Mouse (Mus musculus) CD8-positive naive resting alpha-beta T cell, adult 2 months (primary cell): ENCODE data around the gene Clec16a.

Experiments
- DNase-seq, 2 experiments: peaks; one replicate each; pipeline ENCODE4 v3.0.0; 2022; ENCODE audit warnings: low read depth in 2 of 2, low spot score in 2 of 2

Gene Clec16a

DNA sequence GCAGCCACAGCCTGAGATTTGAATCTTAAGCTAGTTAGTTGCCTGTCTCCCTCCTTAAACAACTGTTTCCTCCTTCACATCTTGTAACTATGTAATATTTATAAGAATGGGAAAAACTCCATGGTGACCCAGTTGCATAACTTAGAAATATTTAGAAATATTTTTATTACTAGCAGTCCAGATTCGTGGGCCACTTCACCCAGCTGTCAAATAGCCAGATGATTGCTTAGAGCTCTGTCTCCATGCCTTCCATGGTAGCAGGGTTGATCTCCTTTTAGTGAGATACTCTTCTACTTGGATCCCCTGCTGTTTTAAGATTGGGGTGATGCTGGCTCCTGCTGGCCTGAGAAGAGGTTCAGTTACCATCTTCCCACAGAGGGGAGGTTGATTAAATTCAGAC is 33.2 kb downstream of the Clec16a start:
- DNase-seq = no peak

GRCm38 (mm10) chr16:10581234-10581898 is 36.2 kb downstream of the Clec16a start:
- DNase-seq = no peak

DNA sequence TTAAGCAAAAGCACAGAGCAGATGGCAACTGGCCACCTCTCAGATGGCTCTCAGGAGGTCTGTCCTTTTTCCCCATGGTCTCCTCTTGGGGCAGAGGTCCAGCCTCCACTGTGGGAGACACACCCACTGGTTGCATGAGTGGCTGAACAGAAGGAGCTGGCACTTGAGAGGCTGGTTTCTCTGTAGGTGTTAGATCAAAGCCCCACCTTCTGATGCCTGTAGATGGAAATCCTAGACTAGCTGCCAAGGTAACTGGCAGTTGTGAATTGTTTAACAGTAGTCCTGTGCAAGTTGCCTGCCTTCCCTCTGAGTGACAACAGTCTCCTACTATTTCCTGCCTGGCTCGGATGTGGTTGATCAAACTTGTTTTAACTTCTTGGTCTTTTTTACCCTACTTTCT is 40.0 kb downstream of the Clec16a start:
- peak; percentile 25 to 36 for DNase-seq

- DNase-seq = peak in 1 of 2 experiments; percentile 32
Measured at GRCm38 (mm10) chr16:10586546-10586945, 41.4 kb downstream of the Clec16a start.

DNA sequence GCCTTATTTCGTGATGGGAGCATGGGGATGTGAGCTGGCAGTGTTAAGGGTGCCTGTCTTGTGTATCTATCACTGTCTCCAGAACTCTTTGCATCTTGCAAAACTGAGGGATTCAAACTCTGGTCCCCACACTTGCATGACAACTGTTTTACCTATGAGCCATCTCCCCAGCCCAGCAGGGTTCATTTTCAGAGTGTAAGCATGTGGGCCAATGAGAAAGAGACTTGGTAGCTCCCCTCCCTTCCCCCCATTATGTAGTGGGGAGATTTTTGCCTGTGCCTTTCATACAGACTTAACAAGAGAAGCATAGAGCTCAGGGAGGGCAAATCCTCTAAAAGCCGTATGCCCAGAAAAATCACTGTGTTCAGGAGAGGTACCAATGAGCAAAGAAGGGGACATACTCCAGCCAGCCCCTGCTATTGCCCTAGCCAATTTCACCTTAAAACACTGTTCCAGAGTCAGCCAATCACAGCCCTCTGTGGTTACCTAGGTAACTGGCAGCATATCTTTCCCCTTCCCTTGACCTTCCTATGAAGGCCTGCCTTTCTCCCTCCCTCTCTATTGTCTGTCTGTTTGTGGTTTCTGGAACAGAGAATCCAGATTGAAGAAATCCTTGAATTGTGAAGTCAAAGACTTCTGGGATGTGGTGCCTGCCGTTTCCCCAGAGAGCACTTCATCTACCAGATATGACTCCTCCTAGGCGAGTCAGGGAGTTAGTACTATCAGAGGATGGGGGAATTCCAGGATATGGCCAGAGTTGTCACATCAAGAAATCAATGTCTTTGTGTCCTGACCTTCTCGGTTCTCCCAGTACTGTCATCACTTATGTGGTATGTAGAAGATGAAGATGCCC is 55.0 kb downstream of the Clec16a start:
- no peak for DNase-seq

DNA sequence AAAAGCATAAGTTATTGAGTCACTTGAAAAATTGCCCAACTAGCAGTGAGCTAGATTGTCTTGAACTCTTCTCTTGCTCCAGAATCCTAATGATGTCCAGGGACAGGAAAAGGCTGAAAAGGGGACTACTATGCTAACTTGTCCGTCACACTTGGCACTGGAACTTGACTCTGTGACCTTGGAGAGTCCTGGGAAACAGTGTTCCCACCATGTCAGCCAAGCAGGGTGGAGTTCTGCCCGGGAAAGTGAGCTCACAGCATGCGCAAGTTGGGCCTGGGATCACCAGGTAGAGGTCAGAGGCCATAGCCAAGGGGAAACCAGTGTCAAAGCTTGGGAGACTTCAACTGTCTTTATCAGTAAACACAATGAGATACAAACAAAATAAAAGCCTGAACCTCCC is 62.7 kb downstream of the Clec16a start:
- no peak for DNase-seq

DNA sequence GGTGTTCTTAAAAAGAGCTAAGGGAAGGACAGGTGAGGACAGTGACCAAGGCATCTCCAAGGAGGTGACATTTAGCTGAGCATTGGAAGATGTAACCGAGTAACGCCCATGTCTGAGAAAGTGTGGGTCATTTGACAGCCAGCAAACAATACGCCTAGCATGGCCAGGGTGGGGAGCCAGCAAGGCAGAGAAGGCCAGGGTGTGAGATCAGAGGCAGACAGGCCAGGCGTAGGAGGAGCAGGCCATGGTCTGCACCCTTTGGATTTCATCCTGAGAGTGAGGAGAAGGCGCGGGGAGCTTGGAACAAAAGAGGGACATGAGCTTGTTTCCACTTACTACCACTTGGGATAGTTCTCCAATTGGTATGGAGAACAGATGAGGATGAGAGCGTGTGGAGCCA is 64.8 kb downstream of the Clec16a start:
- no peak for DNase-seq

GRCm38 (mm10) chr16:10610801-10611200 is 65.7 kb downstream of the Clec16a start:
- DNase-seq = no peak

DNA sequence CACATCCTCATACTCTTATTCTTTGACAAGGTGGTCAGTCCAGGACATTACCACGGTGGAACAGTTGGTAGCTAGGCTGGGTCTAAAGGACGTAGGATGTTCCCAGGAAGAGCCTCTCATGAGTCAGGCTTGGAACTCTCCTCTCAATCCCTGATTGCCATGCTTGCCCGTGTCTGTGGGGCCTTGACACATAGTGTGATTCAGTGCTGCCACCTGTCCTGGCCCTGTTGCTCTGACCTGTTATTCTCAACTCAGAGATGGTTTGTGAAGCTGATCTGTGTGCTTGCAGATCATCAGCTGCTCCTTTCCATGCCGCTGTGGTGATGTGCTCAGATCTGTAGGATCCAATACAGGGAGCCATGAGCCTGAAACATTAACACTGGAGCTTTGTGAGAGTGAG is 66.2 kb downstream of the Clec16a start:
- no peak for DNase-seq

GRCm38 (mm10) chr16:10613996-10614395 is 68.9 kb downstream of the Clec16a start:
- DNase-seq = no peak

DNA sequence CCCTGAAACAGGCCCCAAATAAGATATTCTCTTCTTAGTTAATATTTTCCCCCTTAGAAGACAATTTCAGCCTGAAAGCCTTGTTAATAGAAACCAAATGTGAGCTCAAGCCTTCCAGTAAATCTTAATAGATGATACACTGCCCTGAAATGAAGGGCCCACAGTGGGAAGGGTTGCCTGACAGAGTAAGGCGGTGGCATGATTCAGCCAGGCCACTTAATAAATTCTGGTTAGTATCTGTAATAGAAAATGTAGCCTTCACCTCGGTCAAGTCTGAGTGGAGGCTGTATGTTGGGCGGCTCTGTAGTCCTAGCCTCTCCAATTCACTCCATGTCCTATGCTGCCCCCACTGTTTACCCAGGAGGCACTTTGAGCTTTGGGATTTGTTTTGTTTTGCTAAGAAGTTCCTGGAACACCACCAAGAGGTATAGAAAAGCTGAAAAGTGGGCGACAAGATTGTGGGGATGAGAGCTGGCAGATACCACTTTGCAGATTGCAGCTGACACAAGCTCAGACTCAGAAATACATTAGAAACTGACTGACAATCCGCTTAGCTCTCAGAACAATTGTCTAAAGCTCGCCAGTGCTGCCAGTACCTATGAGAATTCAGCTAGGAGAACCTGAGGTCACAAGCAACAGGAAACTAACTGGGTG is 75.9 kb downstream of the Clec16a start:
- DNase-seq = no peak

GRCm38 (mm10) chr16:10621710-10622109 is 76.6 kb downstream of the Clec16a start:
- DNase-seq = no peak

GRCm38 (mm10) chr16:10626116-10626515 is 81.0 kb downstream of the Clec16a start:
- DNase-seq = no peak

DNA sequence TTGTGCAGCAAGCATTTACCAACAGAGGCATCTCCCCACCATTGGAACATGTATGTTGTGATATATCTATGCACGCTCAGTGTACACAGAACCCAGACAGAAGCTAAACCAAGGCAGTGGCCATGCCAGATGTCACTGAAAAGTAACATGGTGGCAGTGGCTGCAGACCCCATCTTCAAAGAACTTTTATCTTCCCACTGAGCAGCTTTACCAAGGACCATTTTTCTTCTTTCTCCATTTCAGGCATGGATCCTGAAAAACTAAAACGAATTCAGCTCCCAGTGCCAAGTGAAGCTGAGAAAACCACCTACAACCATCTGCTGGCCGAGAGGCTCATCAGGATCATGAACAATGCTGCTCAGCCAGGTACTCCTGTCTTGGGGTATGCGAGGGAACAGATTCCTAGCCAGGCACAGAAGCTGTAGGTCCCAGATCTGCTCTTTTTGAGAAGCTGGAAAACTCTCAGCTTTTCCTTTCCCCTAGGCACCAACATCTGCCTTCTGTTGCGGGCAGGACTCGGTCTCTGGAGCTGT is 82.1 kb downstream of the Clec16a start:
- no peak for DNase-seq

GRCm38 (mm10) chr16:10628030-10628555 is 83.0 kb downstream of the Clec16a start:
- DNase-seq = no peak

DNA sequence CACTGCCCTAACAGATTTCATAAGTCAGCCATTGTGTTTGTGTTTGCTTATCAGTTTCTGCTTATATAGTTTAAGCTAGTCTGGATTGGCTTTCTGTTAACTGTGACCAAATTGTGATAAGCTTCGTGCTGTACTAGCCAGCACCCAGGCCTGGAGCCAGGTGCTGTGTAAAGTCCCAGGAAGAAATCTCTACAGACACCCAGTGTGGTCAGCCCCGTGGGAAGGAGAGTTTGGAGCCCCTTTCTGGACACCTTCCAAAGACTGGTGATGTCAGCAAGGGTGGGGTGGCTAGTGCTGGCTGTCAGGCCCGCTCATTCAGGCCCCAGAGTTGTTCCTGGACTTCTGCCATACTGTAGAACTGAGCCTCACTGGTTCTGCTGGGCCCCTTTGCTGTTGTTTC is 83.8 kb downstream of the Clec16a start:
- DNase-seq = no peak

DNA sequence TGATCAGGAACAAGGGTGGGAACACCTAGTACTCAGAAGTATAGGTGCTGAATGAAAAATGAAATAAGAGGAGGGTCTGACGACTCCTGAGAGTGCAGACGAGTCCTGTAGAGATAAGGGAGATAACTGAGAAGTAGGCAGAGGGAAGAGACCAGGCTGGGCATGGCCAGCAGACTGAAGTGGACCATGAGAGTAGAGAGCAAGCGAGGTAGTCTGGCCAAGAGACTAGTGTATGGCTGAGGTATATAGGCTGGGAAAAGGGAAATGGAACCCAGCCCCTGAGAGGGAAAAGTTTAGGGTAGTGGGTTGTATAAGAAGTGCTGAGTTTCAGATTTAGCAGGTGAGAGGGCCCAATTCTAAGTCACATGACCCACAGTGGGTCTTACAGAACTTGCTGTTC is 84.2 kb downstream of the Clec16a start:
- no peak for DNase-seq

GRCm38 (mm10) chr16:10634940-10635339 is 89.8 kb downstream of the Clec16a start:
- no peak for DNase-seq

DNA sequence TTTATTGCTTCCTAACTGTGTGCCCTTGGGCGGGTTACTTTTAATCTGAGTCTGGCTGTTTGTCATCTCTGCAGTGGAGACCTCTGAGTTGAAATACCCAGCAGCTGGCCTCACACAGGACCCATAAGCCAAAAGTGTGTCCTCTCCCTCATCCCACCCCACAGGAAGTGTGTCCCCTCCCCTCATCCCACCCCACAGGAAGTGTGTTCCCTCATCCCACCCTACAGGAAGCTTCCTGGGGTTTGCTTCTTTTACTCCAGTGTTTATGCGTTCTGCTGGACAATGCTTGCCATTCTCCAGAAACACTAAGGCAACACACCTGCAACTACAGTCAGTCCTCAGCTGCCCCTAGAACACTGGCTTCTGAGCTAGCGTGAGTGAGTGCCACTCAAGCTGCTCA is 92.8 kb downstream of the Clec16a start:
- DNase-seq = no peak

GRCm38 (mm10) chr16:10639111-10639889 is 94.2 kb downstream of the Clec16a start:
- peak; percentile 18 to 20 for DNase-seq

GRCm38 (mm10) chr16:10640041-10640440 is 94.9 kb downstream of the Clec16a start:
- peak; percentile 68 to 80 for DNase-seq
